Mouse (Mus musculus) ES-E14 (cell line): ENCODE measurements around the gene Mex3d. TPM values are rescaled to one million over a fixed set of nuclear protein-coding genes. Genes with fewer than 3 reads are reported as not detected.

ENCODE experiments used
- DNase-seq: peaks from one replicate; pipeline ENCODE4 v3.0.0-alpha.2; 2013; ENCODE audit warnings: low read depth, low spot score
- H3K27ac ChIP-seq: 2 replicates; pipeline ENCODE4 v1.5.1; 2012; ENCODE audit warnings: low read depth, mild to moderate bottlenecking, low read length, moderate library complexity, mixed read lengths; ENCODE audit not compliant: poor library complexity, insufficient read depth, severe bottlenecking
- H3K36me3 ChIP-seq: 2 replicates; pipeline ENCODE4 v1.6.1; 2012; ENCODE audit warnings: mild to moderate bottlenecking, low read length, moderate library complexity, mixed read lengths; ENCODE audit not compliant: control insufficient read depth, poor library complexity, insufficient read depth, severe bottlenecking
- H3K4me1 ChIP-seq, 2 experiments: fragments of 150-350 bp in 1 of 2; sonication (generic) in 1 of 2; 2 replicates each; pipeline ENCODE4 v1.6.1; 2012; ENCODE audit warnings: low read length in 2 of 2, mild to moderate bottlenecking in 1 of 2, mixed read lengths in 1 of 2; ENCODE audit not compliant: control insufficient read depth in 2 of 2, insufficient read depth in 2 of 2, poor library complexity in 1 of 2
- H3K4me3 ChIP-seq, 2 experiments: fragments of 150-350 bp in 1 of 2; sonication (generic) in 1 of 2; 2 replicates each; pipeline ENCODE4 v1.5.1; 2012; ENCODE audit warnings: low read length in 2 of 2, low read depth in 1 of 2, mild to moderate bottlenecking in 1 of 2, mixed read lengths in 1 of 2; ENCODE audit not compliant: insufficient read depth in 1 of 2, poor library complexity in 1 of 2, severe bottlenecking in 1 of 2
- H3K9ac ChIP-seq: 2 replicates; pipeline ENCODE4 v1.6.1; 2012; ENCODE audit warnings: low read depth, mild to moderate bottlenecking, low read length, mixed read lengths; ENCODE audit not compliant: poor library complexity, insufficient read depth, severe bottlenecking
- H3K9me3 ChIP-seq: fragments of 150-350 bp; sonication (generic); 2 replicates; pipeline ENCODE4 v1.6.1; 2012; ENCODE audit warnings: low read depth, mild to moderate bottlenecking, low read length; ENCODE audit not compliant: control insufficient read depth, insufficient read depth
- CHD2 ChIP-seq: IDR thresholded peaks from 2 replicates; pipeline ENCODE4 v1.6.1; 2014; ENCODE audit warnings: mild to moderate bottlenecking, low read depth, low read length, inconsistent platforms
- HCFC1 ChIP-seq: IDR thresholded peaks from 2 replicates; pipeline ENCODE4 v1.6.1; 2012; ENCODE audit warnings: low read length, inconsistent platforms, borderline replicate concordance; ENCODE audit not compliant: insufficient read depth
- MAFK ChIP-seq: IDR thresholded peaks from 2 replicates; pipeline ENCODE4 v1.6.1; 2014; ENCODE audit warnings: mild to moderate bottlenecking, low read depth, low read length, inconsistent platforms; ENCODE audit not compliant: insufficient read depth
- ZC3H11A ChIP-seq: IDR thresholded peaks from 2 replicates; pipeline ENCODE4 v1.6.1; 2012; ENCODE audit warnings: low read depth, mild to moderate bottlenecking, inconsistent platforms, low read length, borderline replicate concordance
- ZNF384 ChIP-seq: IDR thresholded peaks from 2 replicates; pipeline ENCODE4 v1.6.1; 2012; ENCODE audit warnings: low read depth, low read length, inconsistent platforms
- in situ Hi-C, 2 experiments: fragments of 600-800 bp; cut with MboI; formaldehyde crosslinking; loops; one replicate each; pipeline ENCODE4 v1.15.1; 2025; ENCODE audit warnings: low sequenced_read_pairs in 2 of 2, inconsistent platforms in 1 of 2; ENCODE audit not compliant: unreplicated experiment in 2 of 2
- total RNA-seq: library from RNA; depleted of rRNA; stranded (reverse); fragments of 300-350 nt; gene quantifications from 2 replicates; pipeline ENCODE4 v1.2.3, GENCODE M21; 2012

The Mex3d gene
- total RNA-seq, 1 experiment, result 27.1 TPM

- TF ChIP-seq ZC3H11A, result no peak
- TF ChIP-seq CHD2, result peak; percentile 98
- TF ChIP-seq ZNF384, result no peak
- 0 out of 2 replicates have a peak, but pooled peaks have one; percentile 47 for TF ChIP-seq HCFC1
- peak within 1 kb of the TSS; percentile 94 for H3K9ac ChIP-seq
- in situ Hi-C loops, result no loop called here
- H3K9me3 ChIP-seq, result no peaks in the 10 kb centered on the region
- peak; percentile 97 for DNase-seq
- H3K4me1 ChIP-seq, result peaks cover 0 to 13% of the 10 kb centered on the region in 2 experiments; a peak in 3 of 4 replicates
- peak within 1 kb of the TSS; percentile 80 for H3K27ac ChIP-seq
- peaks cover 15% of the 10 kb centered on the region for H3K36me3 ChIP-seq
- H3K4me3 ChIP-seq, result peak within 1 kb of the TSS; percentile 83 to 88
Observed at GRCm38 (mm10) chr10:80433513-80434232, 46.2 kb upstream of the Mex3d start, which contains the start of gene Tcf3. Tcf3 (minus strand) TSS chr10:80433647.

- peaks cover 21% of the 10 kb centered on the region for H3K36me3 ChIP-seq
- H3K9me3 ChIP-seq, result no peaks in the 10 kb centered on the region
- DNase-seq, result no peak
- H3K9ac ChIP-seq, result peak overlapping the region; percentile 94
- H3K27ac ChIP-seq, result peak overlapping the region; percentile 65
- H3K4me3 ChIP-seq, result peak overlapping the region; percentile 83 to 88
- in situ Hi-C loops, result no loop called here
- no peak for TF ChIP-seq MAFK
- TF ChIP-seq ZNF384, result peak; percentile 58; the same call in 1 of the 2 replicates
- TF ChIP-seq CHD2, result no peak
- TF ChIP-seq ZC3H11A, result no peak
- H3K4me1 ChIP-seq, result peaks cover 0 to 13% of the 10 kb centered on the region in 2 experiments; a peak in 3 of 4 replicates
Observed at GRCm38 (mm10) chr10:80432936-80433512, 45.6 kb upstream of the Mex3d start.

GRCm38 (mm10) chr10:80432387-80432785 is 44.9 kb upstream of the Mex3d start:
- H3K4me1 ChIP-seq, result peaks cover 0 to 13% of the 10 kb centered on the region in 2 experiments; a peak in 3 of 4 replicates
- H3K9ac ChIP-seq, result peak overlapping the region; percentile 94
- no peak overlapping the region for H3K27ac ChIP-seq
- H3K36me3 ChIP-seq, result peaks cover 26% of the 10 kb centered on the region
- H3K4me3 ChIP-seq, result peak overlapping the region; percentile 83 to 88
- H3K9me3 ChIP-seq, result no peaks in the 10 kb centered on the region
- in situ Hi-C loops, result no loop called here
- TF ChIP-seq ZC3H11A (no peak), MAFK (no peak), CHD2 (no peak), ZNF384 (no peak), HCFC1 (no peak)
- no peak for DNase-seq

- TF ChIP-seq ZNF384 (no peak), MAFK (no peak), HCFC1 (no peak), ZC3H11A (no peak), CHD2 (no peak)
- Histone ChIP-seq H3K36me3 (peaks cover 33% of the 10 kb centered on the region), H3K27ac (no peak overlapping the region), H3K4me3 (peak overlapping the region; percentile 83 to 88), H3K9ac (peak overlapping the region; percentile 94), H3K4me1 (peaks cover 0 to 13% of the 10 kb centered on the region in 2 experiments; a peak in 3 of 4 replicates), H3K9me3 (no peaks in the 10 kb centered on the region)
- DNase-seq, result no peak
- in situ Hi-C loops, result no loop called here
Observed at GRCm38 (mm10) chr10:80431570-80432386, 44.3 kb upstream of the Mex3d start.
